Mouse (Mus musculus): ENCODE measurements around the gene Gnaq.
"Not testable (repeated sequence)": the region's sequence is repeated elsewhere in the genome, so short reads cannot be mapped to it uniquely, and the experiment has no call there.

Gene Gnaq

DNA sequence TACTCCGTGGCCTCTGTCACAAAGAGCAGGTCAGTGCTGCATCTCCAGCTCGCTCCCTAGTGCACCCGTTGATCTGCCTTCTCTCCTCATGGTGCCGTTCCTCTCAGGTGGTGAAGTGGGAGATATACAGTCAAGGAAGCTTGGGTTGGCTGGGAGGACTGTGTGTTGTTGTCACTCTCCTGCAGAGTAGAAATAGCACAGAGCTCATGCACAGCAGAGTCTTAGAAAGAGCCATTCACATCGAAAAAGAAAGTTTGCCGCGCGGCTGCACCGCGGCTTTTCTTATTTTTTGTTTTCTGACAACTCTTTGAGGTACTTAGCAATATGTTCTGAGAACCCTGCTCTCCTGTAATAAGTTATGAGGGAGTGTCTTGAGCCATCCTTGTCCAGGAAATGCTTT is 10.4 kb downstream of the Gnaq start:
- DNase-seq (ENCODE audit: low read depth, low spot score): no peak

DNA sequence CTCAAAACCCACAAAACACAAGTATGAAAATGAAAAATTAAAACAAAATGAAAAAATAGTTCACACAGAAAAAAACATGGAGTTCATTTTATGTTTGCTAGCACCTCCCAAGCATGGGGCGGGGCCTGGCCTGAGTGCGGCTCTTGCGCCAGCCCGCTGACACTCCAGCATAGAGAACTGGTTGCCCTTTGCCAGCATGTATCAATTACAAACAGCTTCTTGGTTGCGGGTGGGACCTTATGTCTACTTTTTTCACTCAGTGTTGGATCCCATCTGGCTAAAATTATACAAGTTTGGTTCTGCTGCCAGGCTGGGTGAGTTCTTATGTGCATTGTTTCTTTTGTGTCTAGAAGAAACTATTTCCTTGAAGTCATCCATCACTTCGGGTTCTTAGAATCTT is 14.8 kb downstream of the Gnaq start:
- peak; percentile 33 for DNase-seq (ENCODE audit: low read depth, low spot score)

DNA sequence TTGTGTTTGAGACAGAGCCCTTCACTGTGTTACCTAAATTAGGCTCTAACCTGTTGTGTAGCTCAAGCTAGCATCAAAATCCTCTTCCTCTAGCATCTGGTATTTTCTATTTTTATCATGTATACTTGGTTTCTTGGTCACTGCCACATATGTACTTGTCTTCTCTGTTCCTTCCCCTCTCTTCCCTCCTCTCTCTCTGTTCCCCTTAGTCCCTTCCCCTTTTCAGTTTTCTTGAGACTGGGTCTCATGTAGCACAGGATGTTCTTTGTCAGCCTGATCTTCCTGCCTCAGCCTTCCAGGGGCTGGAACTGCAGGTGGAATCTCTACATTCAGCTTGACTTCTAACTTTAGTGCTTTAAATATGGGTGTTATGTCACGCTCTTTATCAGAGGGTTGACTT is 16.5 kb downstream of the Gnaq start:
- no peak for DNase-seq (ENCODE audit: low read depth, low spot score)

DNA sequence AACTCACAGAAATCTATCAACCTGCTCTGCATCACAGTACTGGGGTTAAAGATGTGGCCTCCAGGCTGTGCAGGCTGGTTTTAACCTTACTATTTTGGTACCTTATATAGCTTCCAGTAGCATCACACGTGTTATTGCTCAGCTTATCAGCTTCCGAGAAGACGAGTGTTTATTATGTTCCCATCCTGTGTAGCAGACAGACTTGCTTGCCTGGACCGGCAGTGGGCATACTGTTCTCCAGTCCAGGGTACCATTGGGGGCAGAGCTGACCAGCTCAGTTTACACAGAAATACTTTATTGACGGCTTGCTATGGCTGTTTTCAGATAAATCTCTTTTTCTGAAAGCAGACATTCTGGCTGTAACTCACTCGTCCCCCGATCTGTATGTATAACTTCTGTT is 17.7 kb downstream of the Gnaq start:
- DNase-seq (ENCODE audit: low read depth, low spot score): no peak

DNA sequence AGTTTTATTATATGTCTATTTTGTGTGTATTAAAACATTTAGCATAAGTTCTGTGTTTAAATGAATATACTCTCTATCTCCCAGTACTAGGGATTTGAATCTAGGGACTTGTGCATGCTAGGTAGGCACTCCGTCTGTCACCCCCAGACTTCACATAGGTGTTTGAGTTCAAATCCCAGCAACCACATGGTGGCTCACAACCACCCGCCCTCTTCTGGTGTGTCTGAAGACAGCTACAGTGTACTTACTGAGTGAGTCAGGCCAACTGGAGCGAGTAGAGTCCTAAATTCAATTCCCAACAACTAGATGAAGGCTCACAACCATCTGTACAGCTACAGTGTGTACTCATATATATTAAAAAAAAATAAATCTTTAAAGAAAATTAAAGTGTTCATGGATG is 21.2 kb downstream of the Gnaq start:
- DNase-seq (ENCODE audit: low read depth, low spot score): no peak

DNA sequence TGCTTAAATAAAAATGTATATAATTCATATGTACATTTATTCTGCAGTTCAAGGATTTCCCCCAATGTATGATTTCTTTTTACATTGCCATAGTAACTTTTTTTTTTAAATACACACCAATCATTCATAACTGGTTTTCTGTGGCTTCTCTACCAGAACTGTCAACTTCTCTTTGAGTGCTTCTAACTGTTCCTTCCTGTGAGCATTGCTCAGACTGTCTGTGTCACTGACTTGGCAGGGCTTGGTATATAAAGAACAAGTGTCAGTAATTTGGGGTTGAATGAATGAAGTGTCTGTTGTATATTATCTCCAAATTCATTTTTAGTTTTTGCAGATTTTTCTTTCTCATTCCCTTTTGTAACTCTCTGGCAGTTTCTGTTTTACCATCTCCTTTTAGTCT is 21.8 kb downstream of the Gnaq start:
- no peak for DNase-seq (ENCODE audit: low read depth, low spot score)

DNA sequence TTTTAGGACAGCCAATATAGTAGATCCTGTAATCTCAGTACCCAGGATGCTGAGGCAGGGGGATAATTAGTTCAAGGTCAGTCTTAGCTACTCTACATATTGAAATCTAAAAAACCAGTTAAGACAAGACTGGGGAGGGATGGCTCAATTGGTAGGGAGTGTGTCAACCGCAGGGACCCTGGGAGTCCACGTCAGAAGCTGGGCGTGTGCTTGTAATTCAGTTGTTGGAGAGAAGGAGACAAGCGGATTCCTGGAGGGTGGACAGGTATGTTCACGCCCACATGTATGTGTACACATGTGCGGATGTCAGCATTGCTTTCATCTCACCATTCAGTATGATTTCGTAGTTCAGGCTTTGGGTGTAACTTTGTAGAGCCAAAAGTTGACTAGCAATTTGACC is 24.5 kb downstream of the Gnaq start:
- DNase-seq (ENCODE audit: low read depth, low spot score): no peak

DNA sequence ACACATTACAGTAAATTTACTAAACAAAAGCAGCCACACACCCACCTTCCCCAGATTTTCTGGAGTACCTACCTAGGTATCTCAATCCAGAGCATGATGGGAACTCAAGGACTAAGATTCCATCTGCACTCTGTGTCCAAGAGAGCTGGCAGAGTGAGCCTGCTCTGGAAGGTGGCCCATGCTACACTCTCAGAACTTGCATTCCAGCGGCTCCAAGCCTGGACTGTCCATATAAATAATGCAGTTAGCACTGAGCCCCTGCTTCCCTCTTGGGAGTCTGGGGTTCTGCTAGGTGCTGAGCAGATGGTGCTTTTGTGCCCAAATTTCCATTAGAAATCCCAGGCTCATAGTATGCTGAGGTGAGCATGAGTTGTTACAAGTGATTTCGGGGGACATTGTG is 28.1 kb downstream of the Gnaq start:
- no peak for DNase-seq (ENCODE audit: low read depth, low spot score)

DNA sequence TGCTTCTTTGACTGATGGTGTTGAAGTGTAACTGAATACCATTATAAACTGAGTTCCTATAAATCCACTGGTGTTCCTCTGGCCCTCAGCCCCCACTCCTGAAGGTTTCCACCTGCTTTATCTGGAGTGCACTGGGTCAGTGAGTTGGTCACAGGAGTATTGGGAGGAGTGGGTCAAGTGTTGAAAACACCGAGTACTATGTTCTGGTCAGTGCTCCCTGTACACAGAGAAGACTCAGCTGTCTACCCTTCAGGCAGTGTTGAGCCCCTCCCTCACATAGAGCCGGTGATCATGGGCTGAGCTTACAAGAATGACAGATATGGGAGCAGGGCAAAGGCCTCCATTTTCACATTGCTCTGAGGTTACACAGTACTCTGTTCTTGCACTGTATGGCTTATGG is 28.6 kb downstream of the Gnaq start:
- DNase-seq (ENCODE audit: low read depth, low spot score): no peak

DNA sequence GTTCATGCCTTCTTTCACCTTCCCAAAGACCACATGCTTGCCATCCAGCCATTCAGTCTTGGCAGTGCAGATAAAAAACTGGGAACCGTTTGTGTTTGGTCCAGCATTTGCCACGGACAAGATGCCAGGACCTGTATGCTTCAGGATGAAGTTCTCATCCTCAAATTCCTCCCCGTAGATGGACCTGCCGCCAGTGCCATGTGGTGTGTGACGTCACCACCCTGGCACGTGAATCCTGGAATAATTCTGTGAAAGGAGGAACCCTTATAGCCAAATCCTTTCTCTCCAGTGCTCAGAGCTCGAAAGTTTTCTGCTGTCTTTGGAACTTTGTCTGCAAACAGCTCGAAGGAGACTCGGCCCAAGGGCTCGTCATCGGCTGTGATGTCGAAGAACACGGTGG is 31.8 kb downstream of the Gnaq start:
- DNase-seq (ENCODE audit: low read depth, low spot score): not testable (repeated sequence)

DNA sequence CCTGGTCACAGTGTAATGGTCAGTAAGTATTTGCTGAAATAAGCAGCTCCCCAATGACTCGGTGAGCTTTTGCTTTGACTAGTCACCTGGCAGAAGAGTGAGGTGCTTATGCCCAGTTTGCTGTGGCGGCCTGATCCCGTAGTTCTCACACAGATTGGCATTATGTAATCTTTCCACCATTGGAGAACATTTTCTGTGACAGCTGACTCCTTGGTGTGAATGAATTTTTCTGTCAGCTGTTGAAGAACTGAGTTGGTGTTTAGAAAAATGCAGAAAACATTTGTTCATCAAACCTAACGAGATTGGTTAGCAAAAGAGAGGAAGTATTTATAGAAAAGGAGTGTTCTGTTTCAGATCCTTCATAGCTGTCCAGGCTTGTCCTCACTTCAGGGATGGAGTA is 34.6 kb downstream of the Gnaq start:
- DNase-seq (ENCODE audit: low read depth, low spot score): peak; percentile 94

DNA sequence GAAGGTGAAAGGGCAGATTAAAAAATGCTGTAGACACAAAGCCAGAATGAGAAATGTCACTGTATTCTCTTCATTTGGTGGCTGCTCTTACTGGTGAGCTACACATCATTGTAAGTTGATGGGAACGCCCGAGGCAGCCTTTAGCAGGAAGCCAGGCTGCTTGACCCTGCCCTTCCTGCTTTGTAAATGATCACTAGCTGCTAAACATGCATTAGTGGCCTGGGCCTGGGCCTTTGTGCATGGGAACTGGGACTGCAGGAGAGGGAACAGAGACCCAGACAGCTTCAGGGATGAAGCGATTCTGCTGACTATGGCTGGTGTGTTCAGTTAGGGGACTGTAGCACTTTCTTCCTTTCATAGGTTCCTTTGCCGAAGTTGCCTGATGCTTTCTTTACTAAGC is 35.6 kb downstream of the Gnaq start:
- DNase-seq (ENCODE audit: low read depth, low spot score): no peak

DNA sequence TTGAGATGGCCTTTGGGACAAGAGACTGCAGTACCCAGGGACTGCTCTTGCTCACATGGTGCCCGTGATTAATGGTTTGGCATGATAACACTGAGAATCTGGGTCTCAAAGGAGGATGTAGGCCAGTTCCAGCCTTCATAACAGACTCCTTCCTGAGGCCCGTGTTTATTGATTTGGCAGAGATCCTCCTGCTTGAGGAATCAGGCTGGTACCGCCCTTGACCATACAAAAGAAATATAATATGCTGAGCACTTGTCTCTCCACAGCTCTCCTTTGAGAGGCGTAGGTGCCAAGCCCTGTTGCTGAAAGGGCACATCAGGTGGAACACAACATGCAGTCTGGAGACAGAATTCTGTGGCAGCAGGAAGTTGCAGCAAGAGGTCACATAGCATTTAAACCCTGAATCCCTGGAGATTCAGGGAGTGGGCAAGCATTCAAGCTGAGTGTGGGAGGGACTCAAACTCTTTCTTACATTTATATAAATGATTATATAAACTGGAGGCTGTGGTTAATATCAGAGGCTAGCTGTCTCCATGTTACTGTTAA is 36.1 kb downstream of the Gnaq start:
- DNase-seq (ENCODE audit: low read depth, low spot score): peak; percentile 72

DNA sequence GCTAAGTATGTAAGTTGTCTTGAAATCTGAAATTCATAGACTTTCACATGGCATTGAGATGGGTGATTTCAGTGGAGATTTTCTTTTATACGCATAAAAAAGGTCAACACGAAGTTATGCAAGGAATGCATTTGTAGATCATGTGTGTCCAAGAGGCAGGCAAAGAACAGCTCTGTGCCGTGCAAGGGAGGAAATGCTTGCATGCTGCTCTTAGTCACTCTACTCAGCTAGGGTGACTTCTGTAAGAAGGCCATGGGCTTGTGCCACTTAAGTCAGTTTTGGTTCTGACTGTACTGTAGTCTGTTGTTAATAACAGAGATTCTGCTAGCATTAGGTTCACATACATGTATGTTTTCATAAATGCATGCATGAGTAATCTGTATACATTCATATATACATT is 38.1 kb downstream of the Gnaq start:
- no peak for DNase-seq (ENCODE audit: low read depth, low spot score)

DNA sequence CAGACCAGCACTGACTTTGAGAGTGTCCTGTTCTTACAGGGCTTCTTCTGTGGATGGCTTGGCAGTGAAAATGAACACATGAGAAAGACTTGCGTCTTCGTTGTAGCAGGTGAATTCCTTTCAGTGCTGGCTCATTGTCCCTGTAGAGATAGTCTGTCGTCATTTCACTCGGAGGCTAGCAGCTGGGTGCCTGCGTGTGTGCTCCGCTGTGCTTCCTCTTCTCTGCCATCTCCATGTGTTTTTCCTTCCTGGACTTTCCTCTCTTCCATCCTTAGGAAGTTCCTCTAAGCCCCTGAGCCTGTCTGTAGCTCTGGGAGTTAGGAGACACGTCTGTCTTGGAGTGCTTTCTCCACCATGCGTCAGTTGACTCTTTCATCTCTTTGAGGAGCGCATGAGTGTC is 41.1 kb downstream of the Gnaq start:
- DNase-seq (ENCODE audit: low read depth, low spot score): no peak

DNA sequence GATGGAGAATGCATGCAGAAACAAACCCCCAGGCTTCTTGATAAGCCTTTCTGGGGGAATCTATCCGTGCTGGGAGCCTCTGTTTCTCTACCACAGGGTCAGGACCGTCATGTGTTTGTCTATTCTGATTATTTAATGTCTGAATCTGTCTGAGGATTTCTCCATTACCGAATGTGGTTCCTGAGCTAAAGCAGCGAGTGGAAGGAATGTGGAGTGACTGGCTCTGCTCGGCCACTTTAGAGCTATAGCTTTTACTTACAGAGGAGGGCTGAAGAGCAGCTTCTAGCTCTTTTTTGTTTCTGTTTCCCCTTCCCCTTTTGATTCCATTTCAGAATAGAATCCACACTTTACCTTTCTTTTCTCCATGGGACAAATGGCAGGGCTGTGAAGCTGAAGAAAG is 43.8 kb downstream of the Gnaq start:
- DNase-seq (ENCODE audit: low read depth, low spot score): no peak

DNA sequence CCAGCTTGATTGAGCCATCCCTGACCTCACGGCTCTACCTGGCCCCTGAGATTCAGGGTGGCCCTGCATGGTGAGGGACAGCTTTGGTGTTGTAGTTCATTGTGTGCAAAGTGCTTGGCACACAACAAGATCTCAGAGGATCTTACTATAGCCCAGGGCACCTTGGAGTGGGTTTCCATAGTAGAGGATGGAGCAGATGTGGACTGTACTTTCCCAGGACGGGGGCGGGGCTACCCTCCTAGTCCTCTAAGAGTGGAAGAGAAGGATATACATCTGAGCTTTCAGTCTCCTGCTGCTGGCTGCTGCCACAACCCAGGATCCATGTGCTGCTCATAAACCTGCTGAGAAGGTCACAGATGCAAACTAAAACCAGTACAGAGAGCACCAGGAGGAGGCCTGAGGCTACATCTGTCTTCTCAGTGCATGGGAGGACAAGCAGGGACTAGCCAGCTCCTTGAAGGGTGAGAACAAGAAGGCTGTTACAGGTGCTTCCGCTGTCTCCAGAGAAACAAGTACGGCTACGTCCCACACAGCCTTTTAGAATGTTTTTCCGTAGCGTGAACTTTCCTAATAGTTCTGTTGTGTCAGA is 44.6 kb downstream of the Gnaq start:
- no peak for DNase-seq (ENCODE audit: low read depth, low spot score)

DNA sequence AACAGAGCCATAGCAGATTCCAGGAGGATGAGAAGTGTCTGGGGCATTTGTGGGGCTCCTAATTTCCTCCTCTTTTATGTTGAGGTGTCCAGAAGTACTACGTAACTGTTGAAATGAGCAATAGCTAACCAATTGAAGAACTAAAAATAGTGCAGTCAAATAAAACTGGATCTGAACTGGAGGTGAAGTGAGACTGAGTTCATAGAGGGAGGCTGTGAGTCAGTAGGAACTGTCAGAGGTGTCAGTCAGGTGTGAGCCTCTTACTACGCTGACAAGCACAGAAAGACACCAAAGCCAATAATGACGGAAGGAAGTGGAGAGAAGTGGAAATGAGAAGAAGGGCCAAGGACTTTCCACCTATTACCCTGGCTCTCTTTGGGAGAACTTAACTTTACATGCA is 48.6 kb downstream of the Gnaq start:
- DNase-seq (ENCODE audit: low read depth, low spot score): peak; percentile 42

DNA sequence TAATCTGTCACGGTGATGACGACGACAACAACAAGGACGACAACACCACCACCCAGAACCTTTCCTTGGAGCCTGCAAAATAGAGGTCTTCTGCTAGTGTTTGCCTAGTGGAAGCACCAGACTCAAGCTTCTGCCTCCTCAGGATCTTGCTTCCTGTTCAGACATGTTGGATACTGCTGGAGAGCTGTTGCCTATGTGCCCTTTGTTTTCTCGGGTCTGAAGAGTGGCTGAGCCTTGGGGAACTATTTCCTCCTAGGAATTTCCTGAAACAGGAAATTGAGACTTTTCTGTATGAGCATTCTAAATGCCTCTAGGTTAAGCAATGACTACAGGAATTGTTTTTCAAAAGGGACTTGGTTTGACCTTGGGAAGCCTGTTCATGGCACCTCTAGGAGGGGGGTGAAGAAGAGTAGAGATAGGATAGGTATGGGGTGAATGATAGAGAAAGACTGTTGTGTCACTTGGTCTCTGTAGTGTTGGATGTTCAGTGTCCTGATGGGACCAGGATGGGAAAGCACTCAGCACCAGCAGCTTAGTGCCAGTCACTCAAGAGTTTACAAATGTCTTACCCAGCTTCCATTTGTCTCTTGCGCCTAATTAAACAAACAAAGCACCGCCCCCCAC is 49.3 kb downstream of the Gnaq start:
- no peak for DNase-seq (ENCODE audit: low read depth, low spot score)

DNA sequence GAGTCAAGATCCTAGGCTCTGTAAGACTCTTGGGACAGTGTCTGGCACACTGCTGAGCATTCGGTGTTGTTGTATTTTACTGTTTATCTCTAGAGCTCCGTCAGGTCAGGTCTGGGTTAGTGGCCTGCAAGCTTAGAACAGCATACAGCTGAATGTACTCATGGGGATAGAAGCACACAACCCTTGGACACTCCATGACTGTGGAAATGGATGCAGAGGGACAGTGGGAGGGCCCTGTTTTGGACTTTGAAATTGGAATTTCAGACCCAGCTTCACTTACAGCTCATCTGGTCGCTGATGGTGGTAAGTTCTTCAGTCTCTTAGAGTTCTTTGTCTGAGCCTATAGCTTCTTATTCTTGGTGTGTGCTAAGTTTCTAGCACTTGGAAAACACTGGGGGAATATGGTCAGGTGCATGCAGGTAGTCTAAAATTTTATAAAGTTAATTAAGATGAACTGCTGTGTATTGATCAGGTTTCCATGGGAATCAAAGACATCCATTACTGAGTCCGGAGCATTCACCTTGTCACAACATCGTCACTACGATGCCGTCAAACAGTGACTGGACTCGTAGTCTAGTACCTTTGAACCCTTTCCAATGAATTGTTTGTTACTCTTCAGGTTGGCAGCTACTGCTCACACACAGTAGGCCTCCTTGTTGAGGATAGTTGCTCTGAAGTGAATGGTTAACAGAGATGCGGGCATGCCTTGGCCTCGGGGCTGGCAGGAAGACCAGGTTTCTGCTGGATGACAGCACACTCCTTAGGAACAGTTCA is 51.1 kb downstream of the Gnaq start:
- DNase-seq (ENCODE audit: low read depth, low spot score): no peak

DNA sequence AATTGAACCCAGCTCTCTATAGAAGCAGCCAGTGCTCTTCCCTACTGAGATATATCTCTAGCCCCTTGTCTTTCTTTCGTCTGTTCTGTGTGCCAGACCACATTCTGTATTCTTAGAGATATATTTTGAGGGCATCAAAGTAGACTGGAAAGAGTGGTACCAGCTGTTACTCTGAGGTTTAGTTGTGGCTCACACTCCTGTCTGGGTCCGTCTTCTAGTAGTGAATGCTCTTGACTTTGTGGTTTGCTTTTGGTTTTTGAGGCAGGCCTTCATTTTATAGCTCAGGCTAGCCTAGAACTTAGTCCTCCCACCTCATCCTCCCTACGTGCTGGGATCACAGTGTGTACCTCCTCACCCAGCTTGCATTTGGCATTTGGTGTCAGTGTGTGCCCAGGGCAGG is 54.4 kb downstream of the Gnaq start:
- DNase-seq (ENCODE audit: low read depth, low spot score): no peak

DNA sequence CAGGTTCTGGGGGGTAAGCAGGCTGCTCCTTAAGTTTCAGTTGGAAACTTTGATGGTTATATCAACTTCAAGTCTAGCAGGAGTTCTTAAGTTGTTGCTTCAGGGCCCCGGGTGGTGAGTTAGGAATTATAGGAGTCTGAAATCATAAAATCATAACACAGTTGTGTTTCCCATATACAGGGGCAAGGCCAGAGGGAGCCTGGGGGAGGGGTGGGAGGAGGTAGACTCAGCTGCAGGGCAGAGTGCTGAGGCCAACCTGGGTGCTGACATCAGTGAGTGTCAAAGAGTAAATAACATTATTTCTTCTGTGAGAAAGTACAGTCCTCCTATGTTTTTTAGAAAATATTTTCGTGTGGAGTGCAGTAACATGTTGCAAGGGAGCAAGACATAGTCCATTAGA is 55.3 kb downstream of the Gnaq start:
- DNase-seq (ENCODE audit: low read depth, low spot score): no peak

Data from brain, adult 2 months (tissue).